15 mouse cellular contexts compared by ENCODE assay signal in genomic region chr13:12334016-12334415, GRCm38 (mm10). TPM values are rescaled to one million over a fixed set of nuclear protein-coding genes. Genes with fewer than 3 reads are reported as not detected.
A peak's percentile ranks its signal among the peaks of the same experiment; 100 is the strongest.
DNase-seq lines count a peak whose midpoint lies in the region; ATAC-seq and TF ChIP-seq lines count a peak whose summit lies in the region.
"Had no signal": no experiment of that assay in that cellular context is flagged by ENCODE, and none has a peak within 500 bp of the region (broad histone marks: within the 10 kb centered on the region; RNA-seq: fewer than 3 reads in every experiment).

No protein-coding gene starts in this region.

- H3K27ac ChIP-seq in heart, embryonic 15.5 days = peak overlapping the region; percentile 70
- peak overlapping the region; percentile 77 for H3K27ac ChIP-seq in layer of hippocampus, adult 2 months
- H3K27ac ChIP-seq in lung, postnatal 0 days (ENCODE audit: low read length) = no peak overlapping the region
- H3K27ac ChIP-seq: hindbrain, postnatal 0 days; kidney, postnatal 0 days; macrophage had no signal

- intact Hi-C loops in heart, postnatal 14 days (cut with DNase I) = no loop called here
- intact Hi-C loops in left cerebral cortex, postnatal 14 days (cut with DNase I) = no loop called here

- WGBS in heart, embryonic 15.5 days = 41% methylated on average over 12 of the region's 12 CpGs
- 49% methylated on average over 12 of the region's 12 CpGs for WGBS in lung, postnatal 0 days

- H3K9me3 ChIP-seq in heart, embryonic 15.5 days (replicated peaks) = no peaks in the 10 kb centered on the region
- no peaks in the 10 kb centered on the region for H3K9me3 ChIP-seq in lung, postnatal 0 days (ENCODE audit: low read length)

- TF ChIP-seq EP300 in lung, postnatal 0 days (IDR thresholded peaks at IDR 0.05) = no peak

- H3K4me2 ChIP-seq in heart, embryonic 15.5 days = peak overlapping the region; percentile 56
- no peak overlapping the region for H3K4me2 ChIP-seq in lung, postnatal 0 days (replicated peaks; ENCODE audit: low read depth, low read length)
- H3K4me2 ChIP-seq: liver, embryonic 11.5 days had no signal

- peak overlapping the region; percentile 56 for H3K9ac ChIP-seq in heart, embryonic 15.5 days
- H3K9ac ChIP-seq in lung, postnatal 0 days (replicated peaks; ENCODE audit: low read depth) = no peak overlapping the region

- no peak for DNase-seq in heart, postnatal 14 days
- peak; percentile 69 to 90 for DNase-seq in layer of hippocampus, adult 2 months (ENCODE audit: low spot score in 2 of 2)
- peak; percentile 86 to 89 for DNase-seq in left cerebral cortex, postnatal 14 days (ENCODE audit: low spot score in 2 of 2)
- no peak for DNase-seq in lung, postnatal 0 days (ENCODE audit: low spot score)
- no peak for DNase-seq in testis, postnatal 10 days (ENCODE audit: low spot score)
- DNase-seq: gastrocnemius, postnatal 14 days had no signal

- H3K4me3 ChIP-seq in heart, embryonic 15.5 days = peak overlapping the region; percentile 34
- peak overlapping the region; percentile 36 for H3K4me3 ChIP-seq in layer of hippocampus, adult 2 months
- H3K4me3 ChIP-seq in lung, postnatal 0 days (ENCODE audit: low read depth, low read length) = no peak overlapping the region
- H3K4me3 ChIP-seq: erythroblast, embryonic 14.5 days had no signal

- H3K4me1 ChIP-seq in heart, embryonic 15.5 days (replicated peaks) = peaks cover 36% of the 10 kb centered on the region
- no peaks in the 10 kb centered on the region for H3K4me1 ChIP-seq in lung, postnatal 0 days (ENCODE audit: insufficient read depth, low read depth, low read length)

- no peak for ATAC-seq in heart, embryonic 15.5 days (replicated peaks; ENCODE audit: insufficient number of reproducible peaks, insufficient read depth, low FRiP score, low read depth)
- no peak for ATAC-seq in megakaryocyte-erythroid progenitor cell, adult 5-6 weeks (replicated peaks; ENCODE audit: low FRiP score, low TSS enrichment, poor library complexity, severe bottlenecking)
- no peak for ATAC-seq in lung, postnatal 0 days
- ATAC-seq: hindbrain, postnatal 0 days had no signal

- TF ChIP-seq CTCF in layer of hippocampus, adult 2 months (conservative IDR thresholded peaks at IDR 0.05) = no peak
- no peak for TF ChIP-seq CTCF in lung, postnatal 0 days (IDR thresholded peaks at IDR 0.05)

- H3K27me3 ChIP-seq in heart, embryonic 15.5 days = no peaks in the 10 kb centered on the region
- no peaks in the 10 kb centered on the region for H3K27me3 ChIP-seq in lung, postnatal 0 days (replicated peaks; ENCODE audit: insufficient read depth, low read length)
- H3K27me3 ChIP-seq: CH12.LX had no signal

- no peaks in the 10 kb centered on the region for H3K36me3 ChIP-seq in heart, embryonic 15.5 days
- H3K36me3 ChIP-seq in lung, postnatal 0 days (ENCODE audit: insufficient read depth, low read length) = no peaks in the 10 kb centered on the region

RNA-seq across cellular contexts. Expression of gene Actn2, which starts 6.5 kb away (rescaled TPM):
- 1,445 and 1,519 TPM in 2 replicates for polyA plus RNA-seq in heart, embryonic 15.5 days (2015; fragmentation: Nextera tagmentation; extraction: Ambion mirVana)
- total RNA-seq in heart, postnatal 14 days (2021) = 1,000 to 10,000 TPM; 1,811 to 1,984 TPM
- total RNA-seq in layer of hippocampus, adult 2 months (2021) = 10 to 100 TPM; 22.4 to 23.1 TPM
- total RNA-seq in left cerebral cortex, postnatal 14 days (2021) = 10 to 100 TPM; 19.0 to 21.3 TPM
- not detected in 2 replicates for total RNA-seq in megakaryocyte-erythroid progenitor cell, adult 5-6 weeks (2014; fragmentation: Nextera tagmentation)
- total RNA-seq in megakaryocyte-erythroid progenitor cell, adult 5-6 weeks (2017) = not detected in 2 replicates
- 16.1 and 18.7 TPM in 2 replicates for polyA plus RNA-seq in lung, postnatal 0 days (2015; fragmentation: Nextera tagmentation; extraction: Ambion mirVana)
- total RNA-seq: CH12.LX; monocyte, adult 5-6 weeks had no signal
- polyA plus RNA-seq: erythroblast, embryonic 14.5 days; macrophage had no signal

Comparison
In these comparisons a context has a peak if more than half of its experiments do, and no peak if none do; other contexts are left out.
1. DNase-seq: peak in layer of hippocampus, adult 2 months (2 of 2) and left cerebral cortex, postnatal 14 days (2 of 2); none in heart, postnatal 14 days (0 of 2), lung, postnatal 0 days (single experiment) and testis, postnatal 10 days (single experiment).
2. RNA of gene Actn2, which starts 6.5 kb away (total RNA-seq): 1,811 to 1,984 TPM in heart, postnatal 14 days; 22.4 to 23.1 TPM in layer of hippocampus, adult 2 months, 19.0 to 21.3 TPM in left cerebral cortex, postnatal 14 days and not detected in megakaryocyte-erythroid progenitor cell, adult 5-6 weeks; every median in the first group is over 10 times any median in the second.